Mouse (Mus musculus): ENCODE results near the gene Lmf1. TPM values are rescaled to one million over a fixed set of nuclear protein-coding genes. Genes with fewer than 3 reads are reported as not detected.

The Lmf1 gene
- polyA plus RNA-seq (2012; rRNA removed; ENCODE audit: low replicate concordance) = 29.3 and 35.8 TPM in 2 replicates

DNA sequence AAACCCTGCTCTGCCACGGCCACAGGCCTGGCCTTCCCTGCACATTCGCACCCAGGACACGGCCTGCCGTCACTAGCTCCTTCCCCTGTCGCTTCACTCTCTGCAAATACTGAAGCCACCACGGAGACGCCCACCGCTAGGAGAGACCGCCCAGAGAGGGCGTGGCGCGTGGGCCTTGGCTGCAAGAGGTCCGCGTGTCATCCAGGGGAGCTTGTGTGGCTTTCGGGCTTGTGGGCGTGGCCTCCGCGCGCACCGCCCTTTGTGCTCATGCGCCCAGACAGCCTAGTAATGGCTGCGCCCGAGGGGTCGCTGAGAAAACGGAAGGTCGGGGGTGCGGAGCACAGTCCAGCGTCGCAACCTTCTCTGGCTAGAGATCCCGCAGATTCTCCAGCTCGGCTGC, at the start of gene Lmf1:
Lmf1 (plus strand) TSS at position 166 of the 400 bp plus-strand sequence.

DNA sequence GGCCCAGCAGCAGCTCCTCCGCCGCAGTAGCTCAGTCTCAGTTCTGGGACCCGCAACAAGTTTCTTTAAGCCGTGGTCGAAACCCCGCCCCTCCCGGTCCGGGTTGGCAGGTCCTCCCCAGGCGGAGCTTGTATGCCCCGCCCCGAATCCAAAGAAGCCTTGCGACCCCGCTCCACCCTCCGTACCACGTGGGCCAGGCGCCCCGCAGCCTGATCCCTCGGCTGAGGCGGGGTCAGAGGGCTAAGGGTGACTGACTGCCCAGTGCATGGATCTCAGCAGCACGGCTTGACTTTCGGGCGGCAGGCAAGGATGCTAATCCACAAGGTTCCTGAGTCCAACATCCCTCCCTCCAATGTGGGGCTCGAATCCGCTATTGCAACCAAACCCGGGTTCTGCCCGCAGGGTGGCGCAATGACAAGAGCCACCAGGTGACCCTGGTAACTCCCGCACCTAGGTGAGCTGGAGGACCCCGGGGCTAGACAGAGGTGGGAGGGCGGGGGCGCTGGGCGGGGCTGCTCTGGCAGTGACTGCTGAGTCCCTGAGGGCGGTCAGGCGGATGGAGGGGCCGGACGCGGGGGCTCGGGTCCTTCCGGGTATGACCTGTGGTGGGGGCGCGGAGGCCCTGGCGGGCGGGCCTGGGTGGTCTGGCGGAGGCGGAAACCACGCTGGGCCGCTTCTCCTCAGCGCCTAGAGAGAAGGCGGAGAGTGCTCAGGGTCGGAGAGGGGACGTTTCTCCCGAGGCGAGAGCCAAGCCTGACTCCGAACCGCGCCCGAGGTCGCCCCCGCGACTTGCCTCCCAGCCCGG, 8.0 kb upstream of the Lmf1 start, which contains the start of gene Sox8:
Sox8 (minus strand) TSS at position 39 of the 805 bp plus-strand sequence.

Other genes with a start within 250 kb of the Lmf1 start
- gene Tpsab1, start 233.5 kb upstream of the Lmf1 start, polyA plus RNA-seq (2012; rRNA removed; ENCODE audit: low replicate concordance) = 0.64 and 1.0 TPM in 2 replicates
- 2.8 and 25.6 TPM in 2 replicates for gene Tpsb2, start 212.8 kb upstream of the Lmf1 start, polyA plus RNA-seq (2012; rRNA removed; ENCODE audit: low replicate concordance)
- gene Tpsg1, start 209.8 kb upstream of the Lmf1 start, polyA plus RNA-seq (2012; rRNA removed; ENCODE audit: low replicate concordance) = 0.39 TPM in 1 of 2 replicates, not detected in the other
- gene Cacna1h, start 145.3 kb upstream of the Lmf1 start, polyA plus RNA-seq (2012; rRNA removed; ENCODE audit: low replicate concordance) = 1.9 and 28.2 TPM in 2 replicates
- 0.13 TPM in 1 of 2 replicates, not detected in the other for gene Tekt4, start 124.5 kb upstream of the Lmf1 start, polyA plus RNA-seq (2012; rRNA removed; ENCODE audit: low replicate concordance)
- not detected in 2 replicates for gene Sstr5, start 81.8 kb upstream of the Lmf1 start, polyA plus RNA-seq (2012; rRNA removed; ENCODE audit: low replicate concordance)
- gene Sox8, start 8.4 kb upstream of the Lmf1 start, polyA plus RNA-seq (2012; rRNA removed; ENCODE audit: low replicate concordance) = 0.64 and 1.4 TPM in 2 replicates
- not detected in 2 replicates for gene Gng13, start 138.1 kb downstream of the Lmf1 start, polyA plus RNA-seq (2012; rRNA removed; ENCODE audit: low replicate concordance)
- gene Chtf18, start 148.3 kb downstream of the Lmf1 start, polyA plus RNA-seq (2012; rRNA removed; ENCODE audit: low replicate concordance) = 3.0 and 8.4 TPM in 2 replicates
- 33.3 and 43.5 TPM in 2 replicates for gene Rpusd1, start 148.6 kb downstream of the Lmf1 start, polyA plus RNA-seq (2012; rRNA removed; ENCODE audit: low replicate concordance)
- gene Mslnl, start 157.0 kb downstream of the Lmf1 start, polyA plus RNA-seq (2012; rRNA removed; ENCODE audit: low replicate concordance) = 0.26 and 0.95 TPM in 2 replicates
- gene Msln, start 175.3 kb downstream of the Lmf1 start, polyA plus RNA-seq (2012; rRNA removed; ENCODE audit: low replicate concordance) = 18.0 and 39.1 TPM in 2 replicates
- 30.7 and 33.1 TPM in 2 replicates for gene Narfl, start 194.7 kb downstream of the Lmf1 start, polyA plus RNA-seq (2012; rRNA removed; ENCODE audit: low replicate concordance)
- 33.7 and 63.5 TPM in 2 replicates for gene Haghl, start 206.6 kb downstream of the Lmf1 start, polyA plus RNA-seq (2012; rRNA removed; ENCODE audit: low replicate concordance)
- gene Ccdc78, start 207.5 kb downstream of the Lmf1 start, polyA plus RNA-seq (2012; rRNA removed; ENCODE audit: low replicate concordance) = 0.13 TPM in 1 of 2 replicates, not detected in the other
- gene Fam173a, start 213.8 kb downstream of the Lmf1 start, polyA plus RNA-seq (2012; rRNA removed; ENCODE audit: low replicate concordance) = 100 and 103 TPM in 2 replicates
- gene AC134908.4, start 216.6 kb downstream of the Lmf1 start, polyA plus RNA-seq (2012; rRNA removed; ENCODE audit: low replicate concordance) = not detected in 2 replicates
- 31.8 and 52.1 TPM in 2 replicates for gene Metrn, start 218.1 kb downstream of the Lmf1 start, polyA plus RNA-seq (2012; rRNA removed; ENCODE audit: low replicate concordance)
- 1.3 and 10.1 TPM in 2 replicates for gene Fbxl16, start 230.0 kb downstream of the Lmf1 start, polyA plus RNA-seq (2012; rRNA removed; ENCODE audit: low replicate concordance)
- 29.1 and 47.7 TPM in 2 replicates for gene Wdr24, start 244.5 kb downstream of the Lmf1 start, polyA plus RNA-seq (2012; rRNA removed; ENCODE audit: low replicate concordance)
- 107 and 138 TPM in 2 replicates for gene Jmjd8, start 249.8 kb downstream of the Lmf1 start, polyA plus RNA-seq (2012; rRNA removed; ENCODE audit: low replicate concordance)

Data from subcutaneous adipose tissue, adult 2 months (tissue).